Mouse (Mus musculus) adrenal gland, postnatal 36 days (tissue): ENCODE data around the gene Dedd. TPM values are rescaled to one million over a fixed set of nuclear protein-coding genes. Genes with fewer than 3 reads are reported as not detected.
A peak's percentile ranks its signal among the peaks of the same experiment; 100 is the strongest.

ENCODE experiments used
- DNase-seq, 2 experiments: peaks; one replicate each; pipeline ENCODE4 v3.0.0; 2021; ENCODE audit warnings: mixed read lengths in 1 of 2
- total RNA-seq, 2 experiments: library from RNA; stranded (reverse); gene quantifications; 2 replicates each; pipeline ENCODE4 v1.2.3; 2021

Dedd gene
- total RNA-seq, 2 experiments from 2014 or later = 29.1 to 36.9 TPM

DNA sequence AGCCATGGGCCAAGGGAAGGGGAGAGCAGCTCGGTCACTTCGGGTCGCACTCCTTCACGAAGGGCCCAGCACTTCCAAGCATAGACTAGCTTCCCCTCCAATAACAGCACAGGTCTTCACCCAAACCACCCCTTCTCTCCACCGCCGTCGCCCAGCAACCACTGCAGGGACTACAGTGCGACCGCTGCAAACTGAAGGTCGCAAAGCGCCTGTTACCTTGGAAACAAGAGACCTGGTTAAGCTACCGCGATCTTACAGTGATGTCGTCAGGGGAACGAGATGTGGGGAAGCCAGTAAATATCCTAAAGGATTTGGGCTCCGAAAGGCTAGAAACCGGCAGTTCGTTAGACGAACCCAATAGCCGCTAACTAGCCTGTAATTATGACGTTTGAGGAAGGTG is 31.7 kb downstream of the Dedd start, which contains the start of gene Klhdc9:
TSS of gene Klhdc9 (minus strand) at position 143 of the 400 bp plus-strand sequence.
- peak; percentile 90 for DNase-seq

DNA sequence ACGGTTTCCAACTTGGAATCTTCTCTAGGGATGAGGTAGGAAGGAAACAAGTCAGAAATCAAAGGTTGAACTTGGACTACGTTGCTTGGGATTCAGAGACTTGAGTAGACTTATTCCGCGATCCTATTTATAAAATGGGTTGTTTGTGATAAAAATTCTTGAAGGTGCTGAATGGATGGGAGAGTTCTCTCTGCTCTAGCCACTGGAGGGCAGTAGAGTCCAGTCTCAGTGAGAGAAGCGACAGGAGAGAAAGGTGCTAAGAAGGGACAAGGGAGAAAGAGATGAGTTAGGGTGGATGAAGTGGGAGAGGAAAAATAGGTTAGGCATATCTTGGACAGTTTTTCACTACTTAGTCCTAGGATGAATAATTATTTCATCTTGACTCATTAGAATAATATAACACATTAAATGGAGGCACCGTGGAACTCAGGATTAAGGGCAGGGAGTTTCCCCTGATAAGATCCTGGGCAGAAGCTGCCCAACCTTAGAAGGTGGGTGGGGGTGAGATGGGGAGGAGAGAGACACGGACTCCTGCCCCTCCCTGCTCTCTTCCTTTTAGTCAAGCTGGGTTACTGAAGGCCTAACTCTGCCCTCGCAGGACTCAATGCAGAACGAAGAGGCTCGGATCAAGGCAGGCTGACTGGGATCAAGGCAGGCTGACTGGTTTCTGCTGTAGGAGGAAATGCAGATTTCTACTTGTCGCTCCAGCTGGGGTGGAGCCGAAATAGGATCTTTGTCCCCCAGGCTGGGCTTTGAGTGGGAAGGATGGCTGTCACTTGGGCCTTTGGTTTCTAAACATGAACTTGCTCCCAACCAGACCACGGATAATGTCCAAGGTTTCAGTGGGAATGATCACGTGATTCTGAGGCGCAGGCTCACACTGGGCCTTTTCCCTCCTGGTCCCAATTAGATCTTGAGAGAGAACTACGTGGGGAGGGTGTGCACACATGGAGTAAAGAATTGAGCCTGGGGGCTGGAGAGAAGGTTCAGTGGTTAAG is 32.5 kb downstream of the Dedd start:
- DNase-seq = peak; percentile 69 to 82

DNA sequence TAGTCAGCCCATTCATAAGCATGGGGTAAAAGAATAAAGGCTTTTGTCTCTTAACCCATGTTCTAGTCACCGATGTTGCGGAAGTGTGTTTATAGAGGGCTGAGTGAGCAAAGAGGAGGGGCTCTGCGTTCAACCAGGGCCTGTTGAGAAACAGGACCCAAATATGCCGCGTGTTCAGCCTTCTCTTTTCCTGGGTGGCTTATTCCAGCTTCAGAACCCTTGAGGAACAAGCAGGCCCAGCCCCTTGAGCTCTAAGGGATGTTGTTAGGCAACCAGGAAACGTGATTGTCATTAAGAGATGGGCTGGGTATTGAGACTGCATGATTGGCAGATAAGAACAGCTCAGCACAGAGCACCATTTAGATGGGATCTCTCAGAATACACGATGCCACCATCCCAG is 37.0 kb downstream of the Dedd start:
- DNase-seq = no peak

DNA sequence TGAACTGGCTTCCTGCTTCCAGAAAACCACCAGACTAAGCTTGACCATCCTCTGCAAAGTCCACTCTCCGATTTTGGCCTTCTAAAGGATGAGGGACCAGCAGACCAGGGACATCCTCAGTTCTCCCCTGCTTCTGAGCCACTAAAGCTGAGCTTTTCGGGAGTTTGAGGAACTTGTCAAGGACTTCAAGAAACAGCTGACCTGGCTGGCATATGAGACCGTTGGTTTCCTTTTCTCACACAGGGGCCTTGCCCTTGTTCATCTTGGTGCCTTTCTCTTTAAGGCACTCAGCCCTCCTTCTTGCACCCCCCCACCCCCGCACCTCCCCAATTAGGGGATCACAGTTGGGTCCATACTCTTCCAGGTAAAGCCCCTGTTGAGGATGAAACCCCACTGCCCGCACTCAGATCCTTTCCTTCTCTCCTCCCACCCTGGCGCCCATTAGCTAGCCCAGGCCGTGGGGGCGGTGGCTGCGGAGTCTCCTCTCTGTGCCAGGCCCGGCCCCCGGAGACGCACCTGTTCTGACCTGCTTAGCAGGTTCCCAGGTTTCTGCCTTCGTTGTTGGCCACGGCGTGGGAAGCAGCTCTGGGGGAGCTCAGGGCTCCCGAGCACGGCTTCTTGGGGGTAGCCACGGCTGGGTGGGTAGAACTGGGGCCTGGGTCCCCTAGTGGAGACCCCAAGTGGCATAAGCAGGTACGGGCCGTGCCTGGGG is 41.1 kb downstream of the Dedd start, which contains the start of gene Nectin4:
TSS of gene Nectin4 (plus strand) at position 255 of the 712 bp plus-strand sequence.
- no peak for DNase-seq

DNA sequence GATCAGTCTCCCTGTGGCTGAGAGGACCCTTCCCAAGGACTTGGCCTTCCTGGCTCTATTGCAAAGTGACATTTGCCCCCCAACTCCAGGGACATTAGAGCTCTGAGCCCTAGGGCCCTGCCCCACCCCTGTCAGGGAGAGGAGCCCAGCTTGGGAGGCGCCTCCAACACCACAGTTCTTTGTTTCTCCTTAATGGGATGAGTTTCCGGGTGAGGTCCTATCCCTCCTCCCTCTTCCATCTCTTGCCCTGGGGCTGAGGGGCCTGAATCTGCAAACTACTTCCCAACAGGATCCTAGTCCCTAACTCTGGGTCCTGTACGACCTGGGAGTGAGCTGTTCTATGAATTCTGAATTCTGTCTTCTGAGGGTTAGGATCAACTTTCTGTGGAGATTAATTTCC is 43.9 kb downstream of the Dedd start:
- no peak for DNase-seq

DNA sequence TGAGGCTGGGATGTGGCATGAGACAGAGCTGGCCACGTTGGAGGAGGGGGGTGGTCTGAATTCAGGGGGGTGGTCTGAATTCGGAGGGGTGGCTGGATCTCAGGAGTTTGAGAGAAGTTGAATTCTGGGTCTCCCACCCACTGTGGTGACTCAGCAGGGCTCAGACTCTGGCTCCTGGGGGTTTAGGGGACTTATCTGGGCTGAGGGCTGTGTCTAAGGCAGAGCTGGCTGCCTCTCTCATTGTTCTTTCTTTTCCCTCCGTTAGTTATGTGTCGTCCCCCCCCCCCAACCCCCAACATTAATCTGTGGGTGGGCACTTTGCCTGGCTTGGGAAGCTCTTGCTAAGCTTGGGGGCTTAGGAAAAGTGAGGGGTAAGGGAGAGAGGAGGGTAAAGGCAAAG is 45.0 kb downstream of the Dedd start:
- DNase-seq = no peak

DNA sequence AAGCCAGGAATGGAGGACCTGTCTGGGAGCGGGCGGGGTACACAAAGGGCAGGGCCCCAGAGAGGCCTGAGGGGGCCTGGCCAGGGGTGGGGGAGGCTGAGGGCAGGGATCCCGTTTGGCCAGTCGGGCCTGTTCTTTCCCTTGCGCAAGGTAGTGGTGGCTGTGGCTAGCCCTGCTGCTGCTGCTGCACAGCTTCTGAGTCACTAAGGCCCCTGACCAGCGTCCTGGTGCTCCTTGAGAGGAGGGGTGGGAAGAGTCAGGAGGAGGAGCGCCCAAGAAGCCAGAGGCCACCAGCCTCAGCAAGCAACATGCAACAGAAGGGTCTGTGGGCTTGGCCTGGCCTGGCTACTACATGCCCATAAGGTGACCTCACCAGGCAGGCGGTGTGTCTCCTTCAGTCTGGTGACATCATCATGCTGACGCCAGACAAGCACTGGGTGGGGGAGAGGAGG is 46.7 kb downstream of the Dedd start:
- no peak for DNase-seq

DNA sequence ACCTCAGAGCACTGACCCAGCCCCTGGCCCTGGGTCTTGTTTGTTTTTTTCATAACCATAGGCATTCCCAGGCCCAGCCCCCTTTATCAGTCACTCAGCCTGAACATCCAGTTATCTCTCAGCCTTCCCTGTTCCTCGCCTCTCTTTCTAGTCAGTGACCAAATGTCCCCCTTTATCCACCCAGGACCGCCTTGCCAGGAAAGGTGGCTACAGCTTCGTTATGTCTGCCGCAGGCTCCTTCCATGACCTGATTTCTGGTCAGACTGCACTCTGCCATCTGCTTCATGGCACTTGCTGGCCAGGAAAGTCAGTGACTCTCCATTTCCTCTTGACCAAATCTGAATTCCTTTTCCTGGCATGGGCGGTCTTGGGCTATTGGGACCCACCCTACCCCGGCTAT is 49.4 kb downstream of the Dedd start:
- no peak for DNase-seq

DNA sequence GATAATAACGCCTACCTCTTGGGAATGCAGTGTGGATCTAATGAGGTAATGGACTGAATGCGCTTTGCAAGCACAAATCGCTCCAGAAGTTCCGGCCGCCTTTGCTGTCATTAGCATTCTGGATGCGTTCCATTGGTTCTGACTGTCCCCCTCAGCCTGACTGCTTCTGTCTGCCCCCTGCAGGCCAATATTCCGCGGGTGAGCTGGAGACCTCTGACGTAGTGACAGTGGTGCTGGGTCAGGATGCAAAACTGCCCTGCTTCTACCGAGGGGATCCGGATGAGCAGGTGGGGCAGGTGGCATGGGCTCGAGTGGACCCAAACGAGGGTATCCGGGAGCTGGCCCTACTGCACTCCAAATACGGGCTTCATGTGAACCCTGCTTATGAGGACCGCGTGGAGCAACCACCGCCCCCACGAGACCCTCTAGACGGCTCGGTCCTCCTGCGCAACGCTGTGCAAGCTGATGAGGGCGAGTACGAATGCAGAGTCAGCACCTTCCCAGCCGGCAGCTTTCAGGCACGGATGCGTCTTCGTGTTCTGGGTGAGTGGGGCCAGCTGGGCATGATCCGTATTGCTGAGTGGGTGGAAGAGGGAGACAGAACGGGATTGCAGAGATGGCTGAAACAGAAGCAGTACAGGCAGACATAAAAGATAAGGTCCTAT is 51.1 kb downstream of the Dedd start:
- DNase-seq = peak; percentile 86

DNA sequence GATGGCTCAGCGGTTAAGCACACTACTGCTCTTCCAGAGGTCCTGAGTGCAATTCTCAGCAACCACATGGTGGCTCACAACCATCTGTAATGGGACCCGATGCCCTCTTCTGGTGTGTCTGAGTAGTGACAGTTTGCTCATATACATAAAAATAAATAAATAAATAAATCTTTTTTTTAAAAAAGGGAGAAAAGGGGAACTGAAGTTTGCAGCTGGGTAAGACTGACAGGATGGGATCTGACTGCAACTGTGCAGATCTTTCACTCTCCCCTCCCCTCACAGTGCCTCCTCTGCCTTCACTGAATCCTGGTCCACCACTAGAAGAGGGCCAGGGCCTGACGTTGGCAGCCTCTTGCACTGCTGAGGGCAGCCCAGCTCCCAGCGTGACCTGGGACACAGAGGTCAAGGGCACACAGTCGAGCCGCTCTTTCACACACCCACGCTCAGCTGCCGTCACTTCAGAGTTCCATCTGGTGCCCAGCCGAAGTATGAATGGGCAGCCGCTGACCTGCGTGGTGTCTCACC is 53.2 kb downstream of the Dedd start:
- no peak for DNase-seq

DNA sequence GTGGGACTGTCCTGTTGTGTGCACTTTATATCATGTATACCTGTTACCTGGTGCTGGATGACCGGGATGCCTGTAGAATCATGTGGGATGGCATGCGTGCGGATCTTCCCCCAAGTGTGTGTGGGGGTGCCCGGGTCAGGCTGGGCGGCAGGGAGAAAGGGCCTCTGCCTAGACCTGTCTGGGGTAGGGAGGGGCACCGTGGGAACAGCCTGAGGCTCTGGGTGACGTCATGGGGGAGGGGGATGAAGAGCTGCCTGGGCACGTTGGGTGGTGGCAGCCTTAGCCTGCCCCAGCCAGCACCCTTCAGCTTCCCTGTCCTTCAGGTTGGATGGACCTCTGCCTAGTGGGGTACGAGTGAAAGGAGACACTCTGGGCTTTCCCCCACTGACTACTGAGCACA is 55.4 kb downstream of the Dedd start:
- DNase-seq = no peak

DNA sequence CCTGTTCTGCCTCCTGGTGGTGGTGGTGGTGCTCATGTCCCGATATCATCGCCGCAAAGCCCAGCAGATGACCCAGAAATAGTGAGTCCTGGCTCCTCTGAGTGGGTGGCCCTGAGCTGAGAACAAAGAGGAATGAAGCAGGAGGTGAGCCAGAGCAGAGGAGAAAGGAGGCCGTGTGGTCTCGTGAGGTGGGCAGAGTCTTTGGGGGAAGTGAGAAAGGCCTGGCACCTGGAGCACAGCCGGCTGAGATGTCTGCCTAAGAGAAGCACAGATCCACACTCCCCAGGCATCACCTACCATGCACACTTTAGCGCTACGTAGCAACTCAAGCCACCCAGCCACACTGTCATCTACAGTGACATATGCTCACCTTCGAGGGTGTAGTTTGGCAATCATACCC is 56.2 kb downstream of the Dedd start:
- no peak for DNase-seq

DNA sequence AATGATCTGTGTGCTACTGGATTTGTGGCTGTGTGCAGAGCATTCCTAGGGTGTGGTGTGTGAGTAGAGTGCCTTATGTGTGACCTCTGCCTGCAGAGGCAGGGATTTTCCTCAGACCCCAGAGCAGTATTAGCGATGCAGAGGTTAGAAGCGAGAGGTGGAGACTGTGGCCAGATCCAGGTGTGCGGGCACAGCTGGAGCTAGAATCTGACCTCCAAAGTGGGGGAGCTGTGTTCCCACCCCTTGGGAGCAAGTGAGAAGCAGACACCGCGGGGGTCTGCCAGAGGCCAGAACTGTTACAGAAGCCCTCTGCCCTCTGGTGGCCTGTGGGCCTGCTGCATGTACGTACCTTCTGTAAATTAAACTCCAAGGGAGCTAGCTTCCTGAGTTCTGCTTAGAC is 58.2 kb downstream of the Dedd start:
- no peak for DNase-seq

DNA sequence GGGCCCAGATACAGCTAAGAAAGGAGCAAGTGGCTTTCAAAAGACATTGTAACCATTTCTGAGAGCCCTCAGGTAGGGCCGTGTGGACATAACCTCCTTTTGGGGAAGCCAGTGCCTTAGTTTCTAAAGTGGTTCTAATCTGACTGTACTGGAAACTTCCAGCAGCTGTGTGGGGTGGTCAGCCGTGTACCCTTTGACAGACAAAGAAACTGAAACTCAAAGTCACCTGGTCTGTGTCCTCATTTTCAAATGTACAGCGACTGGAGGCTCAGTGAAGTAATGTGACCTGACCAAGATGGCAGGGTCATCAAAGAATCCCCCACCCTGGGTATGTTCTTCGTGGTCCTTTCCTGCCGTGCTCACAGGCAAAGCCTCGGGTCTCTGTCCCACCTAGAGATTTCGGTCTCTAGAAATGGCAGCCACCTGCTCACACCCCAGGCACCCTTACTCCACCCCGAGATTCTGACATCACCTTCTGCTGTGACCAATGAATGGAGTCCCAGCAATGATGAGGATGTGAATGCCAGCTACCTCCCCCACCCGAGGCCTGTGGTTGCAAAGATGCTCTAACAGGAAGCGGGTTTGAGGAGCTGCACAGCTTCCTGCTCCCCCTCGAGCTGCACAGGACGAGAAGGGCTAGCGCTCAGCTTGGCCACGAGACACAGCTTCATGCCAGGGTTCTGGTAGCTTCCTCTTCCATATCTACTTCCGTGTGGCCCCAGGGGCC is 59.6 kb downstream of the Dedd start, which contains the start of gene Arhgap30:
TSS of gene Arhgap30 (plus strand) at position 579 of the 727 bp plus-strand sequence.
- DNase-seq = peak; percentile 17 to 39

DNA sequence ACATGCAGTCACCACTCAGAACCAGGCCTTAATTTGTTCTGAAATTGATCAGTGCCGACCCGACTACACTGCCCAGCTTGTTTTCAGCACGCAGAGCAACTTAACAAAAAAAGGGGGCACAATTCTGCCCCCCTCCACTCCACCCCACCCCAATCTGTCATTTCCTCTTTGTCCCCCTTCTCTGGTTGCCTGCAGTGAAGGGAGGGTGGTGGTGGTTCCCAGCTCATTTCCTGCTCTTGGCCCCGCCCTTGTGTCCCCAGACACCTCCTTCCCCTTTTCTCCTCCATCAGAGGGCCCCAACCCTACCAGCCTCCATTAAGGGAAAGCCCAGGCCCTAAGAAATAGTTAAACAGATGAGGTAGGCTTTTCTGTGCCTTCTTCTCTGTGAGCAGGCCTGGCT is 61.2 kb downstream of the Dedd start:
- no peak for DNase-seq

Other genes with a start within 250 kb of the Dedd start
- gene Cfap126, start 215.2 kb upstream of the Dedd start, total RNA-seq = 1 to 10 TPM; 1.9 to 2.6 TPM
- gene Sdhc, start 178.5 kb upstream of the Dedd start, total RNA-seq = 100 to 1,000 TPM; 438 to 454 TPM
- 1 to 10 TPM; 1.5 to 1.6 TPM for gene Mpz, start 178.4 kb upstream of the Dedd start, total RNA-seq
- 10 to 100 TPM; 42.0 to 53.6 TPM for gene Pcp4l1, start 132.9 kb upstream of the Dedd start, total RNA-seq
- under 1 TPM in 1 of 2 experiments, not detected in 1; 0.13 TPM for gene Nr1i3, start 115.2 kb upstream of the Dedd start, total RNA-seq
- 10 to 100 TPM; 51.4 to 65.3 TPM for gene Tomm40l, start 106.6 kb upstream of the Dedd start, total RNA-seq
- gene Apoa2, start 104.1 kb upstream of the Dedd start, total RNA-seq = 1 to 10 TPM; 2.2 to 6.4 TPM
- gene Fcer1g, start 94.8 kb upstream of the Dedd start, total RNA-seq = 10 to 100 TPM; 15.2 to 20.4 TPM
- 1 to 10 TPM in 1 of 2 experiments, under 1 TPM in 1; 0.79 to 4.2 TPM for gene Adamts4, start 78.7 kb upstream of the Dedd start, total RNA-seq
- 100 to 1,000 TPM; 657 to 866 TPM for gene Ndufs2, start 77.8 kb upstream of the Dedd start, total RNA-seq
- gene B4galt3, start 58.8 kb upstream of the Dedd start, total RNA-seq = 10 to 100 TPM; 27.1 to 36.6 TPM
- gene Ppox, start 48.0 kb upstream of the Dedd start, total RNA-seq = 10 to 100 TPM; 31.1 to 40.8 TPM
- 10 to 100 TPM; 37.1 to 44.3 TPM for gene Usp21, start 41.2 kb upstream of the Dedd start, total RNA-seq
- gene Ufc1, start 34.1 kb upstream of the Dedd start, total RNA-seq = 100 to 1,000 TPM; 162 to 182 TPM
- 10 to 100 TPM; 79.5 to 79.9 TPM for gene Nit1, start 16.5 kb downstream of the Dedd start, total RNA-seq
- 100 to 1,000 TPM; 133 to 155 TPM for gene Pfdn2, start 16.5 kb downstream of the Dedd start, total RNA-seq
- gene Klhdc9, start 31.7 kb downstream of the Dedd start, total RNA-seq = 1 to 10 TPM in 1 of 2 experiments, under 1 TPM in 1; 0.96 to 4.4 TPM
- under 1 TPM; 0.23 TPM for gene Nectin4, start 41.0 kb downstream of the Dedd start, total RNA-seq
- 1 to 10 TPM; 2.6 to 3.6 TPM for gene Arhgap30, start 59.8 kb downstream of the Dedd start, total RNA-seq
- gene Usf1, start 82.2 kb downstream of the Dedd start, total RNA-seq = 10 to 100 TPM; 54.1 to 72.9 TPM
- gene Tstd1, start 89.7 kb downstream of the Dedd start, total RNA-seq = 1 to 10 TPM; 1.3 to 3.6 TPM
- gene F11r, start 108.4 kb downstream of the Dedd start, total RNA-seq = 10 to 100 TPM; 39.7 to 51.0 TPM
- gene Alyref2, start 174.3 kb downstream of the Dedd start, total RNA-seq = 1 to 10 TPM; 6.1 to 7.2 TPM
- gene Itln1, start 206.1 kb downstream of the Dedd start, total RNA-seq = not detected
- gene Cd244a, start 230.0 kb downstream of the Dedd start, total RNA-seq = under 1 TPM; 0.40 to 0.63 TPM